Mouse (Mus musculus) forebrain, postnatal 0 days (tissue): Measurements from ENCODE around the gene Disc1. TPM values are rescaled to one million over a fixed set of nuclear protein-coding genes. Genes with fewer than 3 reads are reported as not detected.
A peak's percentile ranks its signal among the peaks of the same experiment; 100 is the strongest.

Source experiments
- ATAC-seq: fragments of 200-750 bp; cut with Nextera tagmentation; 2 replicates; pipeline ENCODE4 v1.8.0; 2017; ENCODE audit warnings: mild to moderate bottlenecking, moderate library complexity
- DNase-seq: peaks from one replicate; pipeline ENCODE4 v3.0.0-alpha.2; 2015
- H3K27ac ChIP-seq: fragments of 300-500 bp; sonication (generic); 2 replicates; pipeline ENCODE4 v1.5.1; 2014; ENCODE audit warnings: low read depth, mild to moderate bottlenecking, antibody characterized with exemption, low read length, moderate library complexity, mixed read lengths
- H3K27me3 ChIP-seq: fragments of 300-500 bp; sonication (generic); 2 replicates; pipeline ENCODE4 v1.6.1; 2014; ENCODE audit warnings: mild to moderate bottlenecking, low read length, mixed read lengths; ENCODE audit not compliant: insufficient read depth
- H3K36me3 ChIP-seq: fragments of 300-500 bp; sonication (generic); 2 replicates; pipeline ENCODE4 v1.6.1; 2014; ENCODE audit warnings: mild to moderate bottlenecking, moderate library complexity; ENCODE audit not compliant: insufficient read depth
- H3K4me1 ChIP-seq: fragments of 300-500 bp; sonication (generic); 2 replicates; pipeline ENCODE4 v1.6.1; 2014; ENCODE audit warnings: antibody characterized with exemption; ENCODE audit not compliant: insufficient read depth
- H3K4me2 ChIP-seq: fragments of 300-500 bp; sonication (generic); 2 replicates; pipeline ENCODE4 v1.6.1; 2014; ENCODE audit warnings: low read depth, mild to moderate bottlenecking, moderate library complexity
- H3K4me3 ChIP-seq: fragments of 300-500 bp; sonication (generic); 2 replicates; pipeline ENCODE4 v1.5.1; 2014; ENCODE audit warnings: low read depth, low read length, mixed read lengths
- H3K9ac ChIP-seq: fragments of 300-500 bp; sonication (generic); 2 replicates; pipeline ENCODE4 v1.6.1; 2014; ENCODE audit warnings: mild to moderate bottlenecking
- H3K9me3 ChIP-seq: fragments of 300-500 bp; sonication (generic); 2 replicates; pipeline ENCODE4 v1.6.1; 2016; ENCODE audit warnings: low read length
- CTCF ChIP-seq: sonication (generic); IDR thresholded peaks from 2 replicates; pipeline ENCODE4 v1.5.1; 2016; ENCODE audit warnings: antibody characterized with exemption, control low read depth, low read depth
- WGBS: fragments of 180-500 bp; shearing (Covaris S2); extraction: QIAGEN DNeasy Blood & Tissue Kit; methylation state at CpG from one replicate; pipeline ENCODE4 v1.1.7; 2014; 5-methylcytosine and 5-hydroxymethylcytosine counted together
- polyA plus RNA-seq: library from polyadenylated mRNA; unstranded; fragments of >200 nt; fragmentation: Nextera tagmentation; extraction: Ambion mirVana; gene quantifications from 2 replicates; pipeline ENCODE4 v1.2.1, GENCODE M21; 2015
- total RNA-seq: library from RNA; depleted of rRNA; stranded (reverse); fragments of >200 nt; gene quantifications from 2 replicates; pipeline ENCODE4 v1.2.3, GENCODE M21; 2014

Disc1 gene
- total and polyA plus RNA-seq, 2 experiments from 2014 or later = 0.73 to 6.4 TPM

DNA sequence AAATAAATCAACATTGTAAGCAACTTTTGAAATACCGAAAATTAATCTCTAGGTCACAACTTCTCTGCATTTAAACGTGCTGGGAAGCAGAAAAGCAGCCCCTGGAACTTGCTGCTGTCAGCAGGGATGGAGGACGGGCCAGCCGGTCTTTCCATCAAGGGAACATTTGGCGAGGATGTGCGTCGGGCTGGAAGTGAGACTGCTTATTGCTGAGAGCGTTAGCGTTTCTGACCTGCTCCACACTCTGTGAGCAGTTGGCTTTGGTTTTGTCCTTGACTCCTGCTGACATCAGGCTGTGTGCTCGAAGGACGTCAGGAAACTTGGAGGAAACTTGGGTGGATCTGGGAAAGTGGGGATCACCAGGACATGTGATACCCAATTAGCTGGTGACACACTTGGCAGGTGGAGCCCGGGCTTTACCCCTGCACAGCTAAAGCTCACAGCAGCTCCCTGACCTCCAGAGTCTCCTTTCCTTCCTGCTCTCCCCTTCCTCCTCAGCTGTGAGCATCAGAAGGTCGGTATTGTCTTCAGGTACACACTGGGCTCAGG lies 158.7 kb downstream of the Disc1 start:
- no peaks in the 10 kb centered on the region for H3K27me3 ChIP-seq
- WGBS = 38% methylated on average over 13 of the region's 13 CpGs
- no peaks in the 10 kb centered on the region for H3K36me3 ChIP-seq
- TF ChIP-seq CTCF = no peak
- peaks cover 6% of the 10 kb centered on the region for H3K4me1 ChIP-seq
- no peak for DNase-seq
- no peak overlapping the region for H3K4me3 ChIP-seq
- H3K27ac ChIP-seq = no peak overlapping the region
- no peaks in the 10 kb centered on the region for H3K9me3 ChIP-seq
- H3K9ac ChIP-seq = no peak overlapping the region
- ATAC-seq = no peak
- no peak overlapping the region for H3K4me2 ChIP-seq

DNA sequence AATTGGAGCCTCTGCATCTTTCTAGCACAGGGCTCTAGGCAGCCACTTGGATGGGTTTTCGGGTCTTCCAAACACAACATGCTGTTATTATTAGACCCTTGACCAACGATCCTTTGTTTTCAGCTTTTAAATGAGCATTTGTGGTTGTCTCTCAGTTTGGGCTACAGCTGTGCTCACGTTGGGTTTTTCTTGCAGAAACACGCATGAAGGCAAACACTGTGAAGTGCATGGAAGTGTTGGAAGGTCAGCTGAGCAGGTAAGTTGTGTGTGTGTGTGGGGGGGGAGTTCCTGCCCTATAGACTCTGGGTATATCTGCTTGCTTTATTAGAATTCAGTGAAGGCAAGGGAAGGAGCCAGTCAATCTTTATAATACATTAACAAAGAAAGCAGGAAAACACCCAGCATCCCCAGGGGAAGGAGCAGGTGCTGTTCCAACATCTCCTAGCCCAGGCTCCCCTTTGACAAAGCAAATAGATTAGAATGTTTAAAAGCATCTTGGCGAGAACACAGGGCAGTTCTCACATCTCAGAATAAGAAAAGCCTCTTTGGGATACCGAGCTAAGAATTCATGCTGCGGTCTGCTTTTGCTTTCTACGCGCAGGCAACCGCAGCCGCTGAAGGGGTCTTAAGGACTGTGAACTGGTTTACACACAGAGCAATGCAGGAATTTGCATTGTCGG lies 164.0 kb downstream of the Disc1 start:
- DNase-seq (peak; percentile 74), ATAC-seq (peak; percentile 40)

DNA sequence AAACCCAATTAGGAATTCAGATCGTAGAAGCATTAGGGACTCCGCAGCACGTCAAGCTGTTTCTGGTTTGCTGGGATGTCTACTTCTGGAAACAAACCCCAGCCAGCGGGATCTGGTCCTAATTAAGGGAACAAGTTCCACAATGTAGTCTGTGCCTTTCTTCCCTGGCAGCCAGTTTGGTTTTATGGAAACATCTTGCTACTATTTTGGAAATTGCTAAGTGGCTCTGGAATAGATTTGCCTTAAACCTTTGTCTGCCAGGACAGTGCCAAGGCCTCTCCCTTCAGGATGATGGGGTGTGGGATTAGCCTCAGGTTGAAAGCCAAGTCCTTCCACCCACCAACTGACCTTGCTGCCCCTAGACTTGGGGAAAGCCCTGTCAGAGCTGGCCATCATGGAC lies 164.7 kb downstream of the Disc1 start:
- Histone ChIP-seq H3K4me1 (peaks cover 26% of the 10 kb centered on the region), H3K27me3 (no peaks in the 10 kb centered on the region), H3K4me2 (peak overlapping the region; percentile 39), H3K4me3 (no peak overlapping the region), H3K27ac (peak overlapping the region; percentile 81), H3K36me3 (no peaks in the 10 kb centered on the region), H3K9me3 (no peaks in the 10 kb centered on the region), H3K9ac (no peak overlapping the region)
- no peak for TF ChIP-seq CTCF
- DNase-seq = peak; percentile 89
- ATAC-seq = peak; percentile 89
- WGBS = 6% methylated on average over 4 of the region's 4 CpGs

More for the DNA sequence above, 164.0 kb downstream of the Disc1 start:
- H3K27ac ChIP-seq = peak overlapping the region; percentile 81
- H3K36me3 ChIP-seq = no peaks in the 10 kb centered on the region
- peaks cover 21% of the 10 kb centered on the region for H3K4me1 ChIP-seq
- peak overlapping the region; percentile 39 for H3K4me2 ChIP-seq
- peak overlapping the region; percentile 38 for H3K9ac ChIP-seq
- 6% methylated on average over 12 of the region's 12 CpGs for WGBS
- H3K27me3 ChIP-seq = no peaks in the 10 kb centered on the region
- H3K4me3 ChIP-seq = peak overlapping the region; percentile 3; the same call in 1 of the 2 replicates
- no peaks in the 10 kb centered on the region for H3K9me3 ChIP-seq
- TF ChIP-seq CTCF = no peak

DNA sequence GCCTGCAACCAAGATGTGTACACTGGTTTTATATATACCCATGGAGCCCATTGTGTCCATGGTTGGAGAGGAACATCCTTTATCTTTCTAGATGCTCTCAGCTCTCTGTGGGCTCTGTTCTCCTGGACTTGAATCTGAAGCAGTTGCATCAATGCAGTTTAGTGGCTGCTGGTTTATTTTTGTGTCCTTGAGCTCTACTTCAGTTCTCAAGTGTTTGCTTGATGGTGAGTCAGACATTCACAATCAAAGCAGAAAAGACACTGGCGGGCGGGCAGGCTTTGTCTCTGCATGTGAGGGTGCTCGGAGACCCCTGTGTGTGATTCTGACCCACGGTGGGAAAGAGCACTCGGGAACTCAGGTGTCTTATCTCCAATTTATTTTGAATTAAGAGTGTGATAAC lies 166.6 kb downstream of the Disc1 start:
- no peak for TF ChIP-seq CTCF
- Histone ChIP-seq H3K4me2 (no peak overlapping the region), H3K4me3 (no peak overlapping the region), H3K27ac (no peak overlapping the region), H3K4me1 (peaks cover 26% of the 10 kb centered on the region), H3K9ac (no peak overlapping the region), H3K9me3 (no peaks in the 10 kb centered on the region), H3K27me3 (no peaks in the 10 kb centered on the region), H3K36me3 (no peaks in the 10 kb centered on the region)
- DNase-seq = no peak
- ATAC-seq = no peak
- 79% methylated on average over 5 of the region's 5 CpGs for WGBS

DNA sequence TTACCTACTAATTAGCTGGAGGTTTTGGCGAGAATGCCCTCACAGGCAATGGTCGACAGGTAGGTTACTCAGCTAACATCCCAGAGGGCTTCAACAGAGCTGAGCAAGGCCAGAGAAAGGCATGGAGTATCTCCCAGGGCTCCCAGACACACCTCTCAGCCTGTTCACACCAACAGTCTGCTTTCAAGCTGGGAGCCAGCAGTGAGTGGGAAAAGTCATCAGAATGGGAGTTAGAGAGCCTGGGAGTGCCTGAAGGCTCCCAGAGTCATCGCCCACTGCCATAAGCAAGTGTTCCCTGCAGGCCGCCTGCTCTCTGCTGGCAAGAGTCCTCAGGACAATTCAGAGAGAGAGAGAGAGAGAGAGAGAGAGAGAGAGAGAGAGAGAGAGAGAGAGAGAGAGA lies 167.1 kb downstream of the Disc1 start:
- WGBS = 69% methylated on average over 4 of the region's 4 CpGs
- Histone ChIP-seq H3K4me3 (no peak overlapping the region), H3K4me2 (no peak overlapping the region), H3K9ac (no peak overlapping the region), H3K36me3 (no peaks in the 10 kb centered on the region), H3K9me3 (no peaks in the 10 kb centered on the region), H3K27me3 (no peaks in the 10 kb centered on the region), H3K27ac (no peak overlapping the region), H3K4me1 (peaks cover 26% of the 10 kb centered on the region)
- TF ChIP-seq CTCF = no peak
- ATAC-seq (no peak), DNase-seq (no peak)

DNA sequence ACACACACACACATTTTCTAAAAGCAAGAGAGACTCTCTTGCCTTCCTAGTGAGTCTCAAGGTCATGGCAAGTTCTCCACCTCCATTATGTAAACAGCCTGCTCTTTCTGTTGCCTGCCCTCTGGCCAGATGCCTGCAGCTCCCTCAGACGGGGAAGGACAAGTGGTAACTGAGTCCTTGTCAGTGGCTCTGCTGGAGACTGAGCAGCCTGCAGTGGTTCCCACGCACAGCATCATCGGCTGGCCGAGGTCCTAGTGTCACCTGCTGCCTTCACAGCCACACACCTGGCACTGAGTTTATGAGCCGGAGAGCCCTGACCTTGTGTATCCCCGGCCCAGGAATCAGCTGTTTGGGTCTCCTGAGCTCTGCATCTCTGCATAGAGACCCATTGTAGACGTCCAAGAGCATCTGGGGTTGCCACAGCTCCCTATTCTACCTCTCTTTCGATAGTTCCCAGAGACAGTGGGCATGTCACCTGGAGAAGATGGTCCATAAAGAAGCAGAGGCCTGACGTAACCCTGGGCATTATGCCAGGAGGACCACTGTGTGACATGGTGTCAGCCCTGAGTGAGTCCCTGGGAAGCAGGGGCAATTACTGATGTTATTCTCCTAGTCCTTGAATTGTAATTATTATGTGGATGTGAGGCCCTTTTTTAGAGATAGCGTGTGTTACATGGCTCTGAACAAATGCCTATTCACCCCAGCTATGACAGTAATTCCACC lies 169.2 kb downstream of the Disc1 start:
- Histone ChIP-seq H3K9me3 (no peaks in the 10 kb centered on the region), H3K4me2 (no peak overlapping the region), H3K27me3 (no peaks in the 10 kb centered on the region), H3K27ac (no peak overlapping the region), H3K9ac (no peak overlapping the region), H3K4me3 (no peak overlapping the region), H3K36me3 (no peaks in the 10 kb centered on the region), H3K4me1 (peaks cover 34% of the 10 kb centered on the region)
- no peak for TF ChIP-seq CTCF
- ATAC-seq (no peak), DNase-seq (no peak)
- 59% methylated on average over 10 of the region's 10 CpGs for WGBS

DNA sequence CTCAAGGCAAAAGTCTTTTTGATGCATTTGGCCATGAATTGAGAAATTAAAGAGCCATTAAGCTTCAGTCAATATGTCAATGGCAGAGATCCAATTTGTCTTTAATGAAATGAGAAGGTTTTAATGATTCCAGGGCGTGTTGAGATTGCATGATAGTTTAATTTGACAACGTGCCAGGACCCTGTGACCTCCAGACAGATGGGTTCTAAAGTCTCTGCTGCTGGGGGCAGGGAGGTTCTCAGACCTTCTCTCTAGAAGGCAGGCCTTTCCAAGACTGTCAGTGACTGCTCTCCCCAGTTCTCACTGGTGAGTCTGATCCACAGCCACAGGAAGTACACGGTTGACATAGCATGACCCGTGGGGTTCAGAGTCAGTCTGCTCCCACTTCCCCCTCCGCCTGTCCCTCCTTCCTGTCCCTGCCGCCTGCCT lies 170.3 kb downstream of the Disc1 start:
- Histone ChIP-seq H3K36me3 (no peaks in the 10 kb centered on the region), H3K4me2 (no peak overlapping the region), H3K9ac (no peak overlapping the region), H3K27ac (no peak overlapping the region), H3K9me3 (no peaks in the 10 kb centered on the region), H3K27me3 (no peaks in the 10 kb centered on the region), H3K4me1 (peaks cover 24% of the 10 kb centered on the region), H3K4me3 (no peak overlapping the region)
- TF ChIP-seq CTCF = no peak
- DNase-seq = no peak
- no peak for ATAC-seq
- WGBS = 74% methylated on average over 6 of the region's 6 CpGs
